Mouse (Mus musculus): Measurements from ENCODE around the gene 6430548M08Rik. TPM values are rescaled to one million over a fixed set of nuclear protein-coding genes. Genes with fewer than 3 reads are reported as not detected.

Gene 6430548M08Rik
- 10 to 100 TPM in 1 of 2 experiments, 1 to 10 TPM in 1; 9.3 to 11.2 TPM for total RNA-seq (2021)
- long read RNA-seq, experiment 1, full-length matches to known transcripts: 9 of 16 reads
- long read RNA-seq, experiment 1, partial matches to known transcripts: 6 of 16 reads
- long read RNA-seq, experiment 1, other reads (novel, unspliced or antisense): 1 of 16 reads
- long read RNA-seq, experiment 2, full-length matches to known transcripts: 10 of 18 reads
- long read RNA-seq, experiment 2, partial matches to known transcripts: 3 of 18 reads
- long read RNA-seq, experiment 2, other reads (novel, unspliced or antisense): 5 of 18 reads

GRCm38 (mm10) chr8:120113758-120114255, at the start of gene 6430548M08Rik:
Gene 6430548M08Rik, plus strand, starts transcription at chr8:120114152.
- DNase-seq: peak; percentile 100

- DNase-seq: no peak
These were observed 48.3 kb upstream of the 6430548M08Rik start for GRCm38 (mm10) chr8:120065611-120066010.

- DNase-seq: no peak
These were observed 47.7 kb upstream of the 6430548M08Rik start for GRCm38 (mm10) chr8:120066226-120066625.

GRCm38 (mm10) chr8:120067936-120068668, 45.9 kb upstream of the 6430548M08Rik start:
- DNase-seq: peak; percentile 73

GRCm38 (mm10) chr8:120071684-120072083, 42.3 kb upstream of the 6430548M08Rik start:
- peak; percentile 88 for DNase-seq

GRCm38 (mm10) chr8:120072259-120072658, 41.7 kb upstream of the 6430548M08Rik start:
- no peak for DNase-seq

GRCm38 (mm10) chr8:120072827-120073226, 41.1 kb upstream of the 6430548M08Rik start:
- DNase-seq: peak; percentile 45

- DNase-seq: no peak
These were observed 39.4 kb upstream of the 6430548M08Rik start for GRCm38 (mm10) chr8:120074516-120074915.

GRCm38 (mm10) chr8:120075347-120075746, 38.6 kb upstream of the 6430548M08Rik start:
- no peak for DNase-seq

GRCm38 (mm10) chr8:120078080-120078479, 35.9 kb upstream of the 6430548M08Rik start:
- DNase-seq: peak; percentile 91

GRCm38 (mm10) chr8:120079361-120079760, 34.6 kb upstream of the 6430548M08Rik start:
- DNase-seq: no peak

- no peak for DNase-seq
These were observed 30.7 kb upstream of the 6430548M08Rik start for GRCm38 (mm10) chr8:120083261-120083660.

- DNase-seq: no peak
These were observed 29.2 kb upstream of the 6430548M08Rik start for GRCm38 (mm10) chr8:120084783-120085182.

- no peak for DNase-seq
These were observed 24.4 kb upstream of the 6430548M08Rik start for GRCm38 (mm10) chr8:120089511-120089910.

- DNase-seq: no peak
These were observed 22.9 kb upstream of the 6430548M08Rik start for GRCm38 (mm10) chr8:120091032-120091431.

- no peak for DNase-seq
These were observed 20.8 kb upstream of the 6430548M08Rik start for GRCm38 (mm10) chr8:120093103-120093502.

GRCm38 (mm10) chr8:120094801-120095200, 19.2 kb upstream of the 6430548M08Rik start:
- DNase-seq: no peak

GRCm38 (mm10) chr8:120096486-120096885, 17.5 kb upstream of the 6430548M08Rik start:
- no peak for DNase-seq

- no peak for DNase-seq
These were observed 13.4 kb upstream of the 6430548M08Rik start for GRCm38 (mm10) chr8:120100388-120101067.

- peak; percentile 82 for DNase-seq
These were observed 12.6 kb upstream of the 6430548M08Rik start, which contains the start of gene Zdhhc7 for GRCm38 (mm10) chr8:120101068-120101972. Gene Zdhhc7, minus strand, starts transcription at chr8:120101482.

GRCm38 (mm10) chr8:120103916-120104315, 10.0 kb upstream of the 6430548M08Rik start:
- no peak for DNase-seq

All from gastrocnemius, postnatal 10 days (tissue).